Mouse (Mus musculus) lung, embryonic 16.5 days (tissue): ENCODE data around the gene Lsamp. TPM values are rescaled to one million over a fixed set of nuclear protein-coding genes. Genes with fewer than 3 reads are reported as not detected.
A peak's percentile ranks its signal among the peaks of the same experiment; 100 is the strongest.

Experiments used
- ATAC-seq: fragments of 200-750 bp; cut with Nextera tagmentation; 2 replicates; pipeline ENCODE4 v1.8.0; 2017; ENCODE audit warnings: low read depth, mild to moderate bottlenecking, moderate library complexity
- H3K27ac ChIP-seq: fragments of 300-500 bp; sonication (generic); 2 replicates; pipeline ENCODE4 v1.5.1; 2014; ENCODE audit warnings: mild to moderate bottlenecking, control low read depth, low read length
- H3K27me3 ChIP-seq: fragments of 300-500 bp; sonication (generic); 2 replicates; pipeline ENCODE4 v1.6.1; 2014; ENCODE audit warnings: low read depth, low read length, mixed read lengths; ENCODE audit not compliant: control insufficient read depth, insufficient read depth
- H3K36me3 ChIP-seq: fragments of 300-500 bp; sonication (generic); 2 replicates; pipeline ENCODE4 v1.6.1; 2014; ENCODE audit warnings: low read length; ENCODE audit not compliant: control insufficient read depth, insufficient read depth
- H3K4me1 ChIP-seq: fragments of 300-500 bp; sonication (generic); replicated peaks from 2 replicates; pipeline ENCODE4 v1.6.1; 2014; ENCODE audit warnings: low read length, mixed read lengths; ENCODE audit not compliant: control insufficient read depth, insufficient read depth
- H3K4me2 ChIP-seq: fragments of 300-500 bp; sonication (generic); 2 replicates; pipeline ENCODE4 v1.6.1; 2014; ENCODE audit warnings: low read depth, low read length, control low read depth
- H3K4me3 ChIP-seq: fragments of 300-500 bp; sonication (generic); 2 replicates; pipeline ENCODE4 v1.5.1; 2014; ENCODE audit warnings: mild to moderate bottlenecking, low read length, control low read depth
- H3K9ac ChIP-seq: fragments of 300-500 bp; sonication (generic); 2 replicates; pipeline ENCODE4 v1.6.1; 2014; ENCODE audit warnings: low read length, control low read depth
- H3K9me3 ChIP-seq: fragments of 300-500 bp; sonication (generic); 2 replicates; pipeline ENCODE4 v1.6.1; 2016; ENCODE audit warnings: low read length; ENCODE audit not compliant: control insufficient read depth
- WGBS: fragments of 180-500 bp; shearing (Covaris S2); extraction: QIAGEN DNeasy Blood & Tissue Kit; methylation state at CpG from one replicate; pipeline ENCODE4 v1.1.7; 2014; 5-methylcytosine and 5-hydroxymethylcytosine counted together
- polyA plus RNA-seq: library from polyadenylated mRNA; unstranded; fragments of >200 nt; fragmentation: Nextera tagmentation; extraction: Ambion mirVana; gene quantifications from 2 replicates; pipeline ENCODE4 v1.2.1, GENCODE M21; 2015

The Lsamp gene
- polyA plus RNA-seq, 1 experiment from 2014 or later = 1.2 TPM

- 66% methylated on average over 1 of the region's 1 CpGs for WGBS
- no peaks in the 10 kb centered on the region for H3K4me1 ChIP-seq
- no peaks in the 10 kb centered on the region for H3K9me3 ChIP-seq
- no peaks in the 10 kb centered on the region for H3K36me3 ChIP-seq
- no peaks in the 10 kb centered on the region for H3K27me3 ChIP-seq
- no peak overlapping the region for H3K4me2 ChIP-seq
- no peak overlapping the region for H3K27ac ChIP-seq
- no peak overlapping the region for H3K9ac ChIP-seq
- ATAC-seq = no peak
- H3K4me3 ChIP-seq = no peak overlapping the region
These were observed 52.6 kb downstream of the Lsamp start for GRCm38 (mm10) chr16:40036719-40037118.

GRCm38 (mm10) chr16:40059546-40059945 is 75.4 kb downstream of the Lsamp start:
- H3K27ac ChIP-seq = no peak overlapping the region
- no peaks in the 10 kb centered on the region for H3K4me1 ChIP-seq
- 46% methylated on average over 2 of the region's 2 CpGs for WGBS
- H3K27me3 ChIP-seq = no peaks in the 10 kb centered on the region
- H3K9ac ChIP-seq = no peak overlapping the region
- no peak for ATAC-seq
- no peak overlapping the region for H3K4me3 ChIP-seq
- H3K4me2 ChIP-seq = no peak overlapping the region
- H3K9me3 ChIP-seq = no peaks in the 10 kb centered on the region
- H3K36me3 ChIP-seq = no peaks in the 10 kb centered on the region

- H3K4me1 ChIP-seq = no peaks in the 10 kb centered on the region
- H3K27ac ChIP-seq = no peak overlapping the region
- 76% methylated on average over 1 of the region's 1 CpGs for WGBS
- H3K4me3 ChIP-seq = no peak overlapping the region
- H3K9me3 ChIP-seq = no peaks in the 10 kb centered on the region
- no peak overlapping the region for H3K9ac ChIP-seq
- H3K27me3 ChIP-seq = no peaks in the 10 kb centered on the region
- H3K36me3 ChIP-seq = no peaks in the 10 kb centered on the region
- ATAC-seq = no peak
- no peak overlapping the region for H3K4me2 ChIP-seq
These were observed 75.8 kb downstream of the Lsamp start for GRCm38 (mm10) chr16:40059968-40060367.

- whole genome bisulfite sequencing = 31% methylated on average over 2 of the region's 2 CpGs
- ATAC-seq = no peak
- H3K4me1 ChIP-seq = no peaks in the 10 kb centered on the region
These were observed 76.3 kb downstream of the Lsamp start for GRCm38 (mm10) chr16:40060491-40060890.

GRCm38 (mm10) chr16:40075556-40075955 is 91.4 kb downstream of the Lsamp start:
- Histone ChIP-seq H3K36me3 (no peaks in the 10 kb centered on the region), H3K4me2 (no peak overlapping the region), H3K9me3 (no peaks in the 10 kb centered on the region), H3K27ac (no peak overlapping the region), H3K4me3 (no peak overlapping the region), H3K9ac (no peak overlapping the region), H3K4me1 (no peaks in the 10 kb centered on the region), H3K27me3 (no peaks in the 10 kb centered on the region)
- WGBS = 60% methylated on average over 2 of the region's 2 CpGs
- no peak for ATAC-seq

More at GRCm38 (mm10) chr16:40060491-40060890, 76.3 kb downstream of the Lsamp start:
- H3K27me3 ChIP-seq = no peaks in the 10 kb centered on the region
- H3K27ac ChIP-seq = no peak overlapping the region
- no peaks in the 10 kb centered on the region for H3K36me3 ChIP-seq
- no peak overlapping the region for H3K4me2 ChIP-seq
- no peak overlapping the region for H3K9ac ChIP-seq
- no peaks in the 10 kb centered on the region for H3K9me3 ChIP-seq
- no peak overlapping the region for H3K4me3 ChIP-seq

- Histone ChIP-seq H3K9ac (no peak overlapping the region), H3K27ac (no peak overlapping the region), H3K9me3 (no peaks in the 10 kb centered on the region), H3K36me3 (no peaks in the 10 kb centered on the region), H3K27me3 (no peaks in the 10 kb centered on the region), H3K4me1 (no peaks in the 10 kb centered on the region), H3K4me3 (no peak overlapping the region), H3K4me2 (no peak overlapping the region)
- WGBS = 59% methylated on average over 3 of the region's 3 CpGs
- no peak for ATAC-seq
These were observed 96.1 kb downstream of the Lsamp start for GRCm38 (mm10) chr16:40080224-40080623.

GRCm38 (mm10) chr16:40104329-40104728 is 120.2 kb downstream of the Lsamp start:
- no peaks in the 10 kb centered on the region for H3K9me3 ChIP-seq
- WGBS = 57% methylated on average over 4 of the region's 4 CpGs
- no peaks in the 10 kb centered on the region for H3K36me3 ChIP-seq
- no peak overlapping the region for H3K4me3 ChIP-seq
- H3K27me3 ChIP-seq = no peaks in the 10 kb centered on the region
- H3K9ac ChIP-seq = no peak overlapping the region
- no peak overlapping the region for H3K27ac ChIP-seq
- ATAC-seq = no peak
- H3K4me1 ChIP-seq = no peaks in the 10 kb centered on the region
- H3K4me2 ChIP-seq = no peak overlapping the region

- no peaks in the 10 kb centered on the region for H3K4me1 ChIP-seq
- H3K9ac ChIP-seq = no peak overlapping the region
- H3K36me3 ChIP-seq = no peaks in the 10 kb centered on the region
- H3K27me3 ChIP-seq = no peaks in the 10 kb centered on the region
- WGBS = 38% methylated on average over 1 of the region's 1 CpGs
- ATAC-seq = no peak
- H3K9me3 ChIP-seq = no peaks in the 10 kb centered on the region
- no peak overlapping the region for H3K4me3 ChIP-seq
- H3K27ac ChIP-seq = no peak overlapping the region
- H3K4me2 ChIP-seq = no peak overlapping the region
These were observed 198.8 kb downstream of the Lsamp start for GRCm38 (mm10) chr16:40182918-40183317.

GRCm38 (mm10) chr16:40187987-40188590 is 203.9 kb downstream of the Lsamp start:
- 71% methylated on average over 4 of the region's 4 CpGs for WGBS
- Histone ChIP-seq H3K36me3 (no peaks in the 10 kb centered on the region), H3K4me3 (no peak overlapping the region), H3K9ac (no peak overlapping the region), H3K4me1 (no peaks in the 10 kb centered on the region), H3K9me3 (no peaks in the 10 kb centered on the region), H3K27me3 (no peaks in the 10 kb centered on the region), H3K4me2 (no peak overlapping the region), H3K27ac (no peak overlapping the region)
- no peak for ATAC-seq

- no peak overlapping the region for H3K9ac ChIP-seq
- H3K36me3 ChIP-seq = no peaks in the 10 kb centered on the region
- WGBS = 38% methylated on average over 3 of the region's 3 CpGs
- H3K4me2 ChIP-seq = no peak overlapping the region
- H3K27me3 ChIP-seq = no peaks in the 10 kb centered on the region
- H3K4me1 ChIP-seq = no peaks in the 10 kb centered on the region
- no peaks in the 10 kb centered on the region for H3K9me3 ChIP-seq
- ATAC-seq = peak; percentile 47; the same call in 1 of the 2 replicates
- H3K4me3 ChIP-seq = no peak overlapping the region
- H3K27ac ChIP-seq = no peak overlapping the region
These were observed 210.2 kb downstream of the Lsamp start for GRCm38 (mm10) chr16:40194401-40194800.
